Mouse (Mus musculus) cortical plate, adult 2 months (tissue): ENCODE data around the gene Nkx3-2.

ENCODE experiments used
- CTCF ChIP-seq: fragments of 200-500 bp; IDR thresholded peaks from 2 replicates; pipeline ENCODE4 v1.5.1; 2011; ENCODE audit warnings: mild to moderate bottlenecking, control low read depth, low read length; ENCODE audit not compliant: insufficient read depth; ENCODE audit errors: extremely low read depth
- POLR2A ChIP-seq: fragments of 200-500 bp; IDR thresholded peaks from 2 replicates; pipeline ENCODE4 v1.6.1; 2011; ENCODE audit warnings: mild to moderate bottlenecking, low read length, control low read depth; ENCODE audit not compliant: insufficient read depth; ENCODE audit errors: extremely low read depth

DNA sequence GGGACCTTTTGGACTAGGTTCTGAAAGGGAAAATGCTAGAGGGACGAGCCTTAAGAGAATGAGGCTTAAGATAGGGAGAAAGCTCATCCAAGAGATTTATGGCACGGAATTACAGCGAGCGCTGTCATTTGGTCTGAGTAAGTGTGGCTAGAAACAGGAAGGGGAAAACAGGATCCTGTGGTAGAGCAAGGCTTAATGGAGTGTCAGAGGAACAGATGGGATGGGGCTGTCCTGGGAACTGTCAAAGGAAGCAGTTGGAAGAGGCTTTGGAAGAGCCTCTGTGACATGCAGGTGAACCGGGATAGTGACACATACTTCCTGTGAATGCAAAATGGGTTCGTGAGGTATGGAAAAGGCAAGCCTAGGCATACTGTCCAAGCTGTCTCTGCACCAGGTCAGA is 11.4 kb upstream of the Nkx3-2 start:
- TF ChIP-seq CTCF (no peak), POLR2A (no peak)
